Mouse (Mus musculus) G1E (cell line): ENCODE measurements at regions not wholly inside any gene's neighbourhood (a gene's known extent, or its start where the extent isn't known, plus 50 kb on each side); places are given as distances from the start of the nearest gene placed in this dataset.

ENCODE experiments used
- CTCF ChIP-seq: IDR thresholded peaks from 2 replicates; pipeline ENCODE4 v1.5.1; 2012; ENCODE audit warnings: low read depth, low read length, inconsistent platforms, mixed read lengths
- GATA1 ChIP-seq: IDR thresholded peaks from 2 replicates; pipeline ENCODE4 v1.6.1; 2012; ENCODE audit warnings: borderline replicate concordance, low read length, inconsistent platforms, mixed read lengths
- GATA2 ChIP-seq: IDR thresholded peaks from 2 replicates; pipeline ENCODE4 v1.6.1; 2012; ENCODE audit warnings: low read depth, low read length, inconsistent platforms, borderline replicate concordance
- POLR2AphosphoS5 ChIP-seq: IDR thresholded peaks from 2 replicates; pipeline ENCODE4 v1.6.1; 2012; ENCODE audit warnings: low read depth, low read length, inconsistent platforms; ENCODE audit not compliant: insufficient replicate concordance
- TAL1 ChIP-seq: conservative IDR thresholded peaks from 2 replicates; pipeline ENCODE4 v1.6.1; 2012; ENCODE audit warnings: low read depth, low read length, inconsistent platforms, mixed read lengths

DNA sequence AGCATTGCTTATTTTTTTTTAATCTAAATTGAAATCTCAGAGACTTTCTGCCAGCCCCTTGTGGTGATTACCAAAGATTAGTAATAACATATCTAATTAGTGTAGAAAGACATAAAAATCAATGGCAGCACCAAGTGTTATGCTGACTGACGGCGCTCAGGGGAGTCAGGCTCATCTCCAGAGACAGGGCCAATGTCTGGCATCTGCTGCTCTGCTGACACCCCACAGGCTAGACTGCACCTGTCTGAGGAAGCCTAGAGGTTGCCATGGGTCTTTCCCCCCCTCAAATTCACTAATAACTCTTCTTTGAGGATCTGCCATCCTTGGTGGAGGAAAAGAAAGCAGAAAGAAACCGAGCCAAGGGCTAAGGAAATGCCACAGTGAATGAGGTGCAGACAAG lies 208.8 kb upstream of the Castor2 start:
- no peak for TF ChIP-seq TAL1
- no peak for TF ChIP-seq CTCF
- TF ChIP-seq GATA1: no peak
- no peak for TF ChIP-seq POLR2AphosphoS5
- TF ChIP-seq GATA2: no peak
